Mouse (Mus musculus): Measurements from ENCODE around the gene Ak8.

The Ak8 gene

GRCm38 (mm10) chr2:28794623-28795022 is 94.7 kb downstream of the Ak8 start:
- DNase-seq (ENCODE audit: low read depth, low spot score), result no peak

DNA sequence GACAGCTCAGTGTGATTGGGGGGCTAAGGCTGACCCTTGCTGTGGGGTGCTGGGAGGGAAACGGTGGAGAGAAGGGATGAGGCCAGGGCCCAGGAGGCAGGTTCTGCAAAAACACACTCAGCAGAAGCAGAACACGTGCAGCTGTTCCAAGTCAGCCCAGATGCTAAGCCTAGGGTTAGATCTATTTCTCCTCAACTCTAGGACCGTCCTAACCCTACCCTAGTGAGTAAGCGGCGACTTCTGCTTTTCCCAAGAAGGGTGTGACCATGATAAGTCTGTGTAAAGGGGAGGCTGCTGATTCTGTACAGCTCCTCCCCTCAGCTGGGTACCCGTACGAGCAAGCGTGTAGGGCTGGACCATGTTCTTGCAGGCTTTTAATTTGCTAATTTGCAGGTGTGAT is 96.3 kb downstream of the Ak8 start:
- DNase-seq (ENCODE audit: low read depth, low spot score), result no peak

GRCm38 (mm10) chr2:28797490-28798106 is 97.6 kb downstream of the Ak8 start:
- no peak for DNase-seq (ENCODE audit: low read depth, low spot score)

DNA sequence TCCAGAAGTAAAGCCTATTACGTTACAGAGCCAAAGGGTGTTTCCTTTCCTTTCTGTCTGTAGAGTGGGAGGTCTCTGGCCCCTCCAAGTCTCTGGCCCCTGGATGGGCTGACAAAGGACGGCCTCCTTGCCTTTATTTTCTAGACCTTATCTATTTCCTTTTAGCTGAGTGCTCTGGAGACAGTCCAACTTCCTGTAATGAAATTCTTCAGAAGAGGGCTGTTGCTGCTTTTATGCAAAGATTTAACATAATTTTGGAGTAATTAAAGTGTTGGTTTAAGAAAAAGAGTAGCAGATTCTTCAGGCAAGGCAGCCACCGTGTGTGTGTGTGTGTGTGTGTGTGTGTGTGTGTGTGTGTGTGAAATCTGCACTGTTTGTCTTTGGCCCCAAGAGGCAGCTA is 98.4 kb downstream of the Ak8 start:
- DNase-seq (ENCODE audit: low read depth, low spot score), result no peak

DNA sequence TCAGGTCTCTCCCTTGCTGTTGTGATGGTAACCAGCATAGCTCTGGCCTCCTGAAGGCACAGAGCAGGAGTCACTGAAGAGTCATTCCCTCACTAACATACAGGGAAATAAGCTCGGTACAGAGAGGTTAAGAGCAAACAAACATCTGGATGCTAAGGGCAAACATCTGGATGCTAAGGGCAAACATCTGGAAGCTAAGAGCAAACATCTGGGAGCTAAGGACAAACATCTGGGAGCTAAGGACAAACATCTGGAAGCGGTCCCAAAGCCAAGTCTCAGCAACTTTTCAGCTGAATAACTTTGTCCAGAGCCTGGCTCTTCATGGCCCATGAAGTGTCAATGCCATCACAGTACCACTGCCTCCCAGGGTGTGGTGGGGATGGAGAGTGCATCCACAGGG is 99.6 kb downstream of the Ak8 start:
- DNase-seq (ENCODE audit: low read depth, low spot score), result no peak

DNA sequence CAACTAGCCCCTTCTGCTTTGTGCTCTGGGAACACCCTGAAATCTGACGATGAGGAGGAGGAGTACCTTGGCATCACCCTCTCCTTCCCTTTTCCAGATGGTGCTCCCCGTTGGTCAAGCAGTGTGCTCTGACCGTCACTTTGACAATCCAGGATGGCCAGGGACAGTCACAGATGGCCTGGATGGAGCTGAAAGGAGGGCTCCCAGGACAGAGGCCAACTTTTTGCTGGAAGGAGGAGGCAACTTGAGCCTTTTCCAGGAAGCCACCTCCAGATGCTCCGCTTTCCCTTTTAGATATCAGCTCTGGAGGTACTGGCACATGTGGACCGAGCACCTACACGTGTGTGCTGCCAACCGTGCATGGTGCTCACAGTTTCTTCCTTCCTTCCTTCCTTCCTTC is 103.4 kb downstream of the Ak8 start:
- no peak for DNase-seq (ENCODE audit: low read depth, low spot score)

DNA sequence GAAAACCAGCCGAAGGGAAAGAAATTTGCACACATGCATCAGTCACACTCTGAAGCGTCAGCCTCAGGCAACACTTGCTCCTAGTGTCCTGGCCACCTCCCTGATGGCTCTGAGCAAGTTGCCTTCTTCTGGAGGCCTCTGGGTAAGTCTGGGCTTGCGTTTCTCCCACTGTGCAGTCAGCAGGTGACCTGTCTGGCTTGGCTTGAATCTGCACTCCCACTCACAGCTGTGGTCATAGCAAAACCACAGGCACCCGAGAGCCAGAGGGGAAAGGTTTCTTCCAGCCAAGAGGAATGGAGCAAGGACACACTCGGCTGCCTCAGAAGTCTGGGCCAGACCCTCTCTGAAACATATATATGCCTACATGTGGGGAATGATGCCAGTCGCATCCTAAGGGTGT is 108.9 kb downstream of the Ak8 start:
- DNase-seq (ENCODE audit: low read depth, low spot score), result no peak

GRCm38 (mm10) chr2:28810260-28811013 is 110.5 kb downstream of the Ak8 start:
- no peak for DNase-seq (ENCODE audit: low read depth, low spot score)

DNA sequence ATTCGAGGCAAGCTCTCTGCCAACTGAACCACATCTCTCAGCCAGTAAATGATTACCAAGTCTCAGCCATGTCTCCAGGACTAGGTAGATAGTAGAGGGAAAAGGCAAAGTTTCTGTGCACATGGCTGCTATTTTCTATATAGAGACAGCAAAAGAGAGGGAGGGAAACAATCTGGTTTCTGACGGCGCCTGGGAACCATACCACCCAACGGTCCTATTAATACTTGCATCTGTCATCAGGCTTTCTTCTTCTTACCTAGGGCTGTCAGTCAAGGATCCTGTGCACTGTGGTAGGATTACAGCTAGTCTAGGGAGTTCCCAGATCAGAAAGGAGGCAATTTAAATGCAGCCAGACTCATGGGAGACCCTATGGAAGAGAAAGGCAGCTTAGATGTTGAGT is 118.9 kb downstream of the Ak8 start:
- DNase-seq (ENCODE audit: low read depth, low spot score), result no peak

- DNase-seq (ENCODE audit: low read depth, low spot score), result no peak
Observed at GRCm38 (mm10) chr2:28829265-28829664, 129.3 kb downstream of the Ak8 start.

GRCm38 (mm10) chr2:28836181-28836940 is 136.4 kb downstream of the Ak8 start:
- no peak for DNase-seq (ENCODE audit: low read depth, low spot score)

DNA sequence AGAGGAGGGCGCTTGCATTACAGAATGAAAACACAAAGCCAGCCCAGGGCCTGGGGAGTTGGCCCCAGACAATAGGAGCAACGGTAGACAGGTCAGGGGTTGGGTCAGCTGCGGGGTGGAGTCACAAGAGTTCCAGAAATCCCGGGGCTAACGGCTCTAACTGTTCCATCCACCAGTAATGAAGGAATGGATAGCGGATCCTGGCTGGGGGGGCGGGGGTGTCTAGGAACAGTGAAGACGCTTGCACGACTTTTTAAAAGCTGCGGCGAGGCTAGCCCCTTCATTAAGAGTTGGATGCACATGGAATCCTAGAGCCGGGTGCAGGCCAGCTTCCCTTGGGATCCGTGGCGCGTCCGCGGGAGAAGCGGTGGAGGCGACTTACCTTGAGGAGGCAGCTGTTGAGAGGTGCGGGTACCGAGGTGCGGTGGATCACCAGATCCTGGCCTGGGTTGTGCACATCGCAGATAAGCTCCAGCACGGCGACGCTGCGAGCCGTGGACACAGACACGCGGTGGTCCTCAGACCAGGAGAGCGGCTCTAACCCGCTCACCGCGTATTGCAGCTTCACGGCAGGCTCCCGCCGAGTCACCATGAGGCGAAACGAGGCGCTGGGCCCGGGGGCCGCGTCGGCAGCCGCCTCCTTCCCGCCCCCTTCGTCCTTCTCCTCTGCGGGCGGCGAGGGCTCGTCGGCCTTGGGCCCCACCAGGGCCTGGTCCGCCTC is 139.7 kb downstream of the Ak8 start:
- DNase-seq (ENCODE audit: low read depth, low spot score), result no peak

DNA sequence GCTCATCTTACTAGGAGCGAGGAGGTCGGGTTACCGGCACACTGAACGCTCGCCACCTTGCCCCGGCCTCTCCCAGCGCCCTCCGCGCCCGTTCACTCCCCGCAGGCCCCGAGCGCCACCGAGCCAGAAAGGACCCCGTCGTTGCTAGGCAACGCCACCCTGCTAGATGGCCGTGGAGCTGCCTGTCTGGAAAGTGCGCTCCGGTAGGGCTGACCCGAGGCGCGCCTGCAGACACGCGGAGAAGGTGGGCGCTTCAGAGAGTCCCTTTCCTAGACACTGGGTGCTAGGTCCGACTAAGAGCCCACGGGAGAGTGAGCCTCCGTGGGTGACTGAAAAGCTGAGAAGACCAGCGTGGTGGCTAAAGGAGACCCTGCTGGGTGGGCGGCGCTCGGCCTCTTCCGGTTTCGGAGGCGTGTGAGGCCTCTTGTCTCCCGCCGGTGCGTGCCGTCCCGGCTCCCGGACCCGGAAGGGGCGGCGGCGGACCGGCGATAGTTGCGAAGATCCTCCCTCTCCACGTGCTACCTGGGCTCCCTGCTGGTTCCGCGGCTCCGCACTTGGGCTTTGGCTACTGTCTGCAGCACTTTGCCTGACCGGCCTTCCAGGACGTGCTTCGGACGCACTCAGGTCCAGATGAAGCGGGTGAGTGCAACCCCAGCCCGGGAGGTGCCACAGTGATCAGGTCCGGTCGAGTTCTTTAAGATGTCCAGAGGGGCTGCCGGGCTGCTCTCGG is 140.4 kb downstream of the Ak8 start, which contains the start of the genes Gtf3c4 and Ddx31:
Gtf3c4 (minus strand) TSS at position 139 of the 730 bp plus-strand sequence.
Ddx31 (plus strand) TSS at position 185 of the 730 bp plus-strand sequence.
- peak; percentile 82 for DNase-seq (ENCODE audit: low read depth, low spot score)

- no peak for DNase-seq (ENCODE audit: low read depth, low spot score)
Observed at GRCm38 (mm10) chr2:28842042-28842441, 142.1 kb downstream of the Ak8 start.

DNA sequence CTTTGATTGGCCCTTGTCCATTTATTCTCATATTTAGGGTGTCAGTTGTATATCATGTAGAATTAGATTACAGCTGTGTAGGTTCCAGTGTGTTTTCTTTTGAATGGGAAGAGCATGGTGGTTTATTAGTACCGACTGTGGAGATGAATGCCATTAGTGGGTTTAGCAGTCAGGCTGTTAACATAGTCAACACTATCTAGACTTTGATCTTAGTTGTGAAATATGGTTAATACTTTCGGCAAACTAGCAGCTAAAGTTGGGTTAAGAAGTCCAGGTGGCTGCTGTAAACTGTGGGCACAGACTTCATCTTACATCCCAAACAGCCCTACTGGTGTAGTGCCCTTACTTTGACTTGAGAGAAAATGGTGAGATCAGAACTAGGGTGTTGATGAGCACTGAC is 148.9 kb downstream of the Ak8 start:
- no peak for DNase-seq (ENCODE audit: low read depth, low spot score)

DNA sequence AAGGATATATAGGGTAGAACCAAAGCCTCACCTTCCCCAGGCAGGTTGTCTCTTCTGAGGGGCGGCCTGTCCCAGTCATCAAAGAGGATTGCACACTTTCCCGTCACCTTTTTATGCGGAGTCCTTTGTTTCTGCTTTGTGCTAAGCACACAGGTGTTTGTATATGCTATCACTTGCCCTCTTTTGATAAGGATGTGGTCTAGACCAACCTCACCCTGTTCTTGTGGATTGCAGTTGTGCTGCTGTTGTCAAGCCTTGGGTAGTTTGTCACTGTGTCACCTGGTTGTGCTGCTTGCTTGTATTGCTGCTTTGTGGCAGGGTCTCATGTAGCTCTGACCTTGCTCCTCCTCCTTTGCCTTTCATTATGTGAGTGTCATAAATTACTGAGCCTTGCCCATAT is 152.6 kb downstream of the Ak8 start:
- DNase-seq (ENCODE audit: low read depth, low spot score), result no peak

GRCm38 (mm10) chr2:28855773-28856172 is 155.8 kb downstream of the Ak8 start:
- no peak for DNase-seq (ENCODE audit: low read depth, low spot score)

- DNase-seq (ENCODE audit: low read depth, low spot score), result no peak
Observed at GRCm38 (mm10) chr2:28859303-28859702, 159.3 kb downstream of the Ak8 start.

DNA sequence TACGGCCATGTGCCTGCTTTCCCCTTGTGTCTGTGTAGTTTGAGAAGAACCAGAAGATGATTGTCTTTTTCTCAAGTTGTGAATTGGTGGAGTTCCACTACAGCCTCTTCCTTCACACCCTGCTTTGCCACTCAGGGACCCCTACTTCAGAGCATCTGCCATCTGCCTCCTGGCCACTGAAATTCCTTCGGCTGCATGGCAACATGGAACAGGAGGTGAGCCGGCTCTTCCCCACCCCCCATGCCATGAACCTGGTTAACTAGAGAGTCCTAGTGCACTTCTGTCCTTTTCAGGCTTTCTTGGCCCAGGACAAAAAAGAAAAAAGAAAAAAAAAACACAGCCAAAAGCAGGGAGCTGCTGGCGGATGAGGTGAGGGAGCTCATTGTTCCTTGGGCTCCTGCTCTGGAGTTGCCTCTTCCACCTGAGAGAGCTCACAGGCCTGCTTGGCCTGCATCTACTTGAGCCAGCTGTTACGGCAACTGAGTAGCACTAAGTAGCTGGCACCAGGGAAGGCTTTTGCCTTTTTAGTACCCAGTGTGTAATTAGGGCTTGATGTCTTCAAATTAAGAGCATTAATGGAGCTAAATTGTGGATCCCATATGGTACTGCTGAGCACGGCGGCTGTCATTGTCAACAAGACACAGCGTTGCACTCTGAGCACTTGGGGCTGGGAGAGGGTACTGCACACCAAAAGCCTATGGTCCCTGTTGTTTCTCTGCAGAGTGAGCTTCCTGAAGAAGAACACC is 160.9 kb downstream of the Ak8 start:
- DNase-seq (ENCODE audit: low read depth, low spot score), result no peak
